ENCODE assay signal across 9 mouse cellular contexts in genomic region chr3:88495741-88496415, GRCm38 (mm10). TPM values are rescaled to one million over a fixed set of nuclear protein-coding genes. Genes with fewer than 3 reads are reported as not detected.
DNase-seq lines count a peak whose midpoint lies in the region; ATAC-seq lines count a peak whose summit lies in the region.
"Had no signal": no experiment of that assay in that cellular context is flagged by ENCODE, and none has a peak within 500 bp of the region (broad histone marks: within the 10 kb centered on the region; RNA-seq: fewer than 3 reads in every experiment).

No protein-coding gene starts in this region.

- H3K9ac ChIP-seq in embryonic facial prominence, embryonic 14.5 days (ENCODE audit: low read depth, low read length), result peak overlapping the region; percentile 35; the same call in 1 of the 2 replicates
- H3K9ac ChIP-seq in limb, embryonic 15.5 days, result no peak overlapping the region

- intact Hi-C loops in left cerebral cortex, postnatal 4 days (cut with DNase I), result no loop called here

- peaks cover 51% of the 10 kb centered on the region for H3K4me1 ChIP-seq in embryonic facial prominence, embryonic 14.5 days (ENCODE audit: control insufficient read depth, insufficient read depth, low read length)
- peaks cover 76% of the 10 kb centered on the region for H3K4me1 ChIP-seq in limb, embryonic 15.5 days

- H3K27me3 ChIP-seq in embryonic facial prominence, embryonic 14.5 days (replicated peaks; ENCODE audit: control insufficient read depth, insufficient read depth, low read length), result no peaks in the 10 kb centered on the region
- no peaks in the 10 kb centered on the region for H3K27me3 ChIP-seq in limb, embryonic 15.5 days
- H3K27me3 ChIP-seq: CH12.LX had no signal

- H3K36me3 ChIP-seq in embryonic facial prominence, embryonic 14.5 days (ENCODE audit: control insufficient read depth, insufficient read depth, low read length), result peaks cover 37% of the 10 kb centered on the region
- H3K36me3 ChIP-seq in limb, embryonic 15.5 days, result peaks cover 35% of the 10 kb centered on the region

- 82% methylated on average over 10 of the region's 10 CpGs for WGBS in embryonic facial prominence, embryonic 14.5 days
- 78% methylated on average over 10 of the region's 10 CpGs for WGBS in limb, embryonic 15.5 days

- H3K4me3 ChIP-seq in embryonic facial prominence, embryonic 14.5 days (ENCODE audit: low read depth, low read length), result no peak overlapping the region
- no peak overlapping the region for H3K4me3 ChIP-seq in limb, embryonic 15.5 days

- peak overlapping the region; percentile 94; the same call in 1 of the 2 replicates for H3K27ac ChIP-seq in embryonic facial prominence, embryonic 14.5 days (replicated peaks; ENCODE audit: low read depth, low read length)
- H3K27ac ChIP-seq in limb, embryonic 15.5 days, result peak overlapping the region; percentile 95

- no peak for ATAC-seq in embryonic facial prominence, embryonic 14.5 days (ENCODE audit: low read depth)
- no peak for ATAC-seq in limb, embryonic 15.5 days (ENCODE audit: insufficient number of reproducible peaks, low FRiP score, low TSS enrichment, low read depth)

- H3K4me2 ChIP-seq in embryonic facial prominence, embryonic 14.5 days (ENCODE audit: low read depth, low read length), result no peak overlapping the region
- no peak overlapping the region for H3K4me2 ChIP-seq in limb, embryonic 15.5 days

- no peaks in the 10 kb centered on the region for H3K9me3 ChIP-seq in embryonic facial prominence, embryonic 14.5 days (ENCODE audit: control insufficient read depth, low read length)
- H3K9me3 ChIP-seq in limb, embryonic 15.5 days, result no peaks in the 10 kb centered on the region

- peak; percentile 40 to 62 for DNase-seq in cerebellum, postnatal 25 days
- DNase-seq in cerebellum, postnatal 4 days (ENCODE audit: low spot score in 2 of 2), result no peak
- DNase-seq in 3134 (ENCODE audit: extremely low read depth, insufficient read length, low spot score), result peak; percentile 62
- DNase-seq in embryonic facial prominence, embryonic 14.5 days (ENCODE audit: low spot score), result no peak
- no peak for DNase-seq in right cerebral cortex, postnatal 36 days (ENCODE audit: low spot score in 2 of 2)
- no peak for DNase-seq in left cerebral cortex, postnatal 4 days
- DNase-seq in frontal cortex, adult 2 months (ENCODE audit: extremely low spot score in 1 of 2, low spot score in 1 of 2), result no peak

RNA-seq across cellular contexts. Expression of gene Lmna, which starts 13.9 kb away (rescaled TPM):
- polyA plus RNA-seq in embryonic facial prominence, embryonic 14.5 days (2014; fragmentation: Nextera tagmentation; extraction: Ambion mirVana), result 426 and 482 TPM in 2 replicates
- polyA plus RNA-seq in limb, embryonic 15.5 days (2015; fragmentation: Nextera tagmentation; extraction: Ambion mirVana), result 635 and 751 TPM in 2 replicates
- total RNA-seq in left cerebral cortex, postnatal 4 days (2021), result 10 to 100 TPM; 35.3 to 37.7 TPM
- 52.5 and 53.9 TPM in 2 replicates for polyA plus RNA-seq in frontal cortex, adult 2 months (2012; rRNA removed)

RNA-seq across cellular contexts. Expression of gene Sema4a, which starts 34.9 kb away (rescaled TPM):
- polyA plus RNA-seq in embryonic facial prominence, embryonic 14.5 days (2014; fragmentation: Nextera tagmentation; extraction: Ambion mirVana), result 9.5 and 10.1 TPM in 2 replicates
- 23.1 and 24.5 TPM in 2 replicates for polyA plus RNA-seq in limb, embryonic 15.5 days (2015; fragmentation: Nextera tagmentation; extraction: Ambion mirVana)
- total RNA-seq in left cerebral cortex, postnatal 4 days (2021), result 10 to 100 TPM; 58.1 to 58.4 TPM
- polyA plus RNA-seq in frontal cortex, adult 2 months (2012; rRNA removed), result 66.2 and 70.8 TPM in 2 replicates

RNA-seq across cellular contexts. Expression of gene Mex3a, which starts 36.3 kb away (rescaled TPM):
- 21.5 and 24.7 TPM in 2 replicates for polyA plus RNA-seq in embryonic facial prominence, embryonic 14.5 days (2014; fragmentation: Nextera tagmentation; extraction: Ambion mirVana)
- polyA plus RNA-seq in limb, embryonic 15.5 days (2015; fragmentation: Nextera tagmentation; extraction: Ambion mirVana), result 17.6 and 21.0 TPM in 2 replicates
- 10 to 100 TPM; 80.5 to 87.8 TPM for total RNA-seq in left cerebral cortex, postnatal 4 days (2021)
- polyA plus RNA-seq in frontal cortex, adult 2 months (2012; rRNA removed), result 4.5 and 4.7 TPM in 2 replicates

RNA-seq across cellular contexts. Expression of gene Rab25, which starts 52.2 kb away (rescaled TPM):
- 33.8 and 38.0 TPM in 2 replicates for polyA plus RNA-seq in embryonic facial prominence, embryonic 14.5 days (2014; fragmentation: Nextera tagmentation; extraction: Ambion mirVana)
- polyA plus RNA-seq in limb, embryonic 15.5 days (2015; fragmentation: Nextera tagmentation; extraction: Ambion mirVana), result 144 and 148 TPM in 2 replicates
- total RNA-seq in left cerebral cortex, postnatal 4 days (2021), result under 1 TPM in 1 of 2 experiments, not detected in 1; 0.83 TPM
- polyA plus RNA-seq in frontal cortex, adult 2 months (2012; rRNA removed), result 0.40 and 0.67 TPM in 2 replicates

RNA-seq across cellular contexts. Expression of gene Lamtor2, which starts 57.0 kb away (rescaled TPM):
- polyA plus RNA-seq in embryonic facial prominence, embryonic 14.5 days (2014; fragmentation: Nextera tagmentation; extraction: Ambion mirVana), result 97.9 and 107 TPM in 2 replicates
- 194 and 207 TPM in 2 replicates for polyA plus RNA-seq in limb, embryonic 15.5 days (2015; fragmentation: Nextera tagmentation; extraction: Ambion mirVana)
- 100 to 1,000 TPM; 106 to 120 TPM for total RNA-seq in left cerebral cortex, postnatal 4 days (2021)
- polyA plus RNA-seq in frontal cortex, adult 2 months (2012; rRNA removed), result 110 and 131 TPM in 2 replicates

Comparison
In these comparisons a context has a peak if more than half of its experiments do, and no peak if none do; other contexts are left out.
1. DNase-seq: peak in cerebellum, postnatal 25 days (2 of 2) and 3134 (single experiment); none in cerebellum, postnatal 4 days (0 of 2), embryonic facial prominence, embryonic 14.5 days (single experiment), right cerebral cortex, postnatal 36 days (0 of 2), left cerebral cortex, postnatal 4 days (single experiment) and frontal cortex, adult 2 months (0 of 2).